Mouse (Mus musculus): ENCODE measurements around the gene Trak1. TPM values are rescaled to one million over a fixed set of nuclear protein-coding genes. Genes with fewer than 3 reads are reported as not detected.

Trak1 gene
- total RNA-seq, 2 experiments from 2014 or later: 230 to 235 TPM

DNA sequence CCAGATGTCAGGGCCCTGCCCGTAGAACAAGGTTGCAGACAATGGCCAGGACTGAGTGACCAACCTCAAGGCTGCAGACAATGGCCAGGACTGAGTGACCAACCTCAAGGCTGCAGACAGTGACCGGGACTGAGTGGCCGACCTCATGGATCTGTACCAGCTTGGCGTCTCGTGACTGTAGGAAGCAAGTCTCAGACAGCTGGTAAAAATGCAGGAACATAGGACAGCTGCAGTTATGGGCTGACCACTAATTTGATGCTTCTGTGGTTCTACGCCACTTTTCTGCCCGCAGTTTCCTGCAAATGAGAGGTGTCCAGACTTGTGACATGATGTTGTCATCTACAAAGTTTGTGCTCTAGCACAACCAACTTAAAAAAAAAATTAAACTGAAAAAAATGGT is 4.1 kb upstream of the Trak1 start:
- no peak for DNase-seq (ENCODE audit: low spot score in 2 of 2)

DNA sequence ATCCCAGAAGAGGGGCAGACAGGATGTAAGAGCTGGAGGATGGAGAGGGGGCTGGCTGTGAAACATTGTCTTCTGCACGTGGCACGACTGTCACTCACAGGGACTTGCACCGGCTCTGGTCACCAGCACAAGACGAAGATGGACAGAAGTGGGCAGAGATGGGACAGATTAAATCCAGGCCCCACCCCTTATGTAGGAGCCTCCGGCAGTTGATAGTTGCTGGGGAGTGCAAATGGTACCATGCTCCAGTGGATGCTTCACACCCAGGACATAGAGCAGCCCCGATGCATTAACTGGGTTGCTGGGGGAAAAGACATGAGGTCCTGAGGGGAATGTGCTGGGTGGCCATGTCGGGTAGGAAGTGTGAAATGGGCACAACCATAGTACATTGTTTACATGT is 2.1 kb upstream of the Trak1 start:
- no peak for DNase-seq (ENCODE audit: low spot score in 2 of 2)

DNA sequence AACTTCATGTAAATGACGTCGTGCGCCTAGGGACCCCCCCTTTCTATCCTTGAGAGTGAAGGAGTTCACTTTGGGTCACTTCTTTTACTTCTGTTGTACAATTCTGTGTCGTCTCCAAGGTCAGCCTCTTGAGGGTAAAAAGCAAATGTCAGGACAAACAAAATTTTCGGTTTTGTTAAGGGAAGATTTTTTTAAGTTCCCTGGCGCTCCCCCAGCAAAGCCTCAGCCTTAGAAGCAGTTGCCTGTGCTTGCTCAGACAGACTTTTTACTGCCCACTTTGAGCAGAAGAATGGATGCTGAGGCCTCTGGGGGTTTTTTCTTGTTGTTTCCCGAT is 730 bp downstream of the Trak1 start:
- DNase-seq (ENCODE audit: low spot score in 2 of 2): no peak

DNA sequence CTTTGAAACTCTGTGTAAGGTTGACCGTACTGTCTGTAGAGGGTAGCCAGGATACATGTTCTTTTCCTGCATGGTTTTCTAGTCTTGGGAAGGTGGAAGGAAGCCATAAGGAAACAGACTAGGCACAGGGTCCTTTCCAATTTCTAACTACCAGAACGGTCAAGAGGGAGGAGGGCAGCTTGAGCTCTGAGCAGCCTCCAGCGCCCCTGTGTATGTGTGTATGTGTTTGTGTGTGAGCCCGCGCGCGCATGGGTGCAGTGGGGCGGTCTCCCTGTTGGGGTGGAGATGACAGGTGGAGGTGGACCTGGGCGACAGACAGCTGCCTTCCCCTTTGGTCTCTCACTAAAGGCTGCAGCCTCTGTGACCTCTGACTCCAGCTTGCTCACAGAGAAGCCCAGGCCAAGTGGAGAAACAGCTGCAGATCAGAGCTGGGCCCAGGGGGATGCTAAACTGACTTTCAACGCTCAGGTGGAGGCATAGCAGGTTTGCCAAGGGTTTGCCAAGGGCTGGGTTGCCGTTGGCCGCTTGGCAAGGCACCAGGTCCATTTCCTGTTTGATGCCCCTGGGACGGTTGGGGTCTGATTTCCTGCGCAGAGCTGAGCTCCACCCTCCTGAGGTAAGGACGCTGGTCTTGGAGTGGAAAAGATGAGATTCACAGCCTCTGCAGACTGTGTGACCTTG is 1.2 kb downstream of the Trak1 start:
- no peak for DNase-seq (ENCODE audit: low spot score in 2 of 2)

DNA sequence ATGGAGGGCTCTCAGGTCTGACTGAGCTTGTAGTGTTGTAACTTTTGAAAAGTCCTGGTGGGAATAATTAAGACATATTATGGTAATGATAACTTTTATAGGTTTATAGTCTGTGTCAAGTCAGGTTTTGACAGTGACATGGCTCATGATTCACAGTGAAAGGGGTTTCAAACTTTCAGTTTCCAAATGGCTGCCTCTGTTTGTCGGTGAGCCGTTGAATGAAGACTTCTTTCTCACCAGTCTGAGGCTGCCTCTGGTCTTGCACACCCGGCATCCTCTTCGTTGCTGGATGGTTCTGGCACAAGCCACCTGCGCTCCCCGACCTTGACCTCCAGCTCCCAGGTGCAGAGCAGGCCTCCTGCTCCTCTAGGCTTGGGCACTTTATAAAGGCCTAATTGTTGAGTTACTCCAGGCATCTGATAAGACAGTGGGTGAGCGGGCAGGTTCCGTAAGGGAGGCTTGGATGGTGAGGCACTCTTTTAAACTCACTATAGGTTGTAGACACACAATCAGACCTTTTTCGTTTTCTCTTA is 2.0 kb downstream of the Trak1 start:
- no peak for DNase-seq (ENCODE audit: low spot score in 2 of 2)

DNA sequence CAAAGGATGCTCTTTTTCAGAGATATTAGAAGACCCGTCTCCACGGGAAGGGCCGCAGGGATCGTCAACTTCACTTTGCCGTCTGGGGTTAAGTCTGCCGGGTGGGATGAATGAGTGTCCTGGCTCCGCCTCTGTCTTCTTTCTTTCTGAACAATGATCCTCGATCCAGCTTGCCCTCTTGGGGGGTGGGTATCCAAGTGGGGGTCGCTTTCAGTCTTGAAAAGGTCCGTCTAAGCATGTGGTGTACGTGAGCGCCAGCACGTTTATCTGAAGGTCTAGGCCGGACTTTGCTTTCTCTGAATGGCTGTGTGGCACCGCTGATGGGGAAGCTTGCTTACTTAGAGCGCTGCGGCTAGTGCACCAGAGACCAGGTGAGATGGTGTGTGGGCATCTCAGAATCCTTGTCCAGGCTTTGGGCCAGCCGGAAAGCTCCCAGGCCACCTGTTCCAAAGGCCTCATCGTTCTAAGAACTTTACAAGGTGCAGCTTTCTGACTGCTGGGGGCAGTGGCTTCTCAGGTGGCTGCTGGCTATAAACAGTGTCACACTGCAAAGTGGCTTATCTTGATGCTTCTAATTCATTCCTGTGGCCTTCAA is 2.8 kb downstream of the Trak1 start:
- DNase-seq (ENCODE audit: low spot score in 2 of 2): no peak

DNA sequence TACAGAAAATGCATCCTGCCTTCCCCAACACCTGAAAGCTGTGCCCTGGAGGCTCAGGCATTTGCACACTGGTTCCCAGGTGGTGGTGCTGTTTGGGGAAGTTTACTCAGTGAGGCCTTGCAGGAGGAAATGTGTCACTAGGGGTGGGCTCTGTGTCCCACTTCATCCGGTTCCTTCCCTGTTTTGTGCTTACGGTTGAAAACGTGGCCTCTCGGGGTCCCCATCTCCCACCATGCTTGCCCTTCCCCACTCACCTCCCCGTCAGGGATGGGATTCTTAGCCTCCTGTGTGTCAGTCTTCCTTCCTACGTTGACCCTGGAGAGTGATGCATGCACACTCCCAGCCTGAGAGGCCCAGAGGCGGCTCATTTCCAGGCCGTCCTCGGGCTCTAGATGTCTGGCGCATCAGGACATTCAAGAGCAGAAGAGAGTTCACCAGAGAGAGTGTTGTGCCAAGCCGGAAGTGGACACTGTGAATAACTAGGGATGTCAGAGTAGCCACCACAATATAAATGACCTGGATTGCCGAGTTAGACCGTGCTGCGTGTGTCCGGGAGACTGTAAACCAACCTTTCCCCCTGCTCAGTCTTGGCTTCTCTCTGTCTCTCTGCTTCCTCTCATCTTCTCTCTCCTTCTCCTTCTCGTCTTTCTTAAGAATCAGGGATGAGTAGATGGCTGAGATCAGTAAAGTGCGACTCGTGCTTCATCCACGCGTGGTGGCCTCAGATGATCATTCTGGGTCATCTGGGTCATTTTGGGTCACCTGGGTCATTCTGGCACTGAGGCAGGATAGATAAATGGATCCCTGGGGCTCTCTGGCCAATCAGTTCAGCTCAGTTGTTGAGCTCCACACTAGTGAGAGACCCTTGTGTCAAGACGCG is 4.0 kb downstream of the Trak1 start:
- no peak for DNase-seq (ENCODE audit: low spot score in 2 of 2)

DNA sequence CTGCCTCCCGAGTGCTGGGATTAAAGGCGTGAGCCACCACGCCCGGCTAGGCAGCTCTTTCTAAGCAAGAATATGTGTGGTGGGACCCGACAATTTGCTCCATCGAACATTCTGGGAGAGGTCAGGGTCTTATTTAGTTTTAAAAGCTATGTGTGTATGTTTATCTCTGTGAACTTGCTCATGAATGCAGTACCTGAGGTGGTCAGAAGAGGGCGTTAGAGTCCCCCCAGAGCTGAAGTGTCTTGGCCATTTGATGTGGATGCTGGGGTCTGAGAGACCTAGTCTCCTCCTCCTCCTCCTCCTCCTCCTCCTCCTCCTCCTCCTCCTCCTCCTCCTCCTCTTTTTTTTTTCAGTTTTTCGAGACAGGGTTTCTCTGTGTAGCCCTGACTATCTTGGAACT is 5.2 kb downstream of the Trak1 start:
- DNase-seq (ENCODE audit: low spot score in 2 of 2): no peak

DNA sequence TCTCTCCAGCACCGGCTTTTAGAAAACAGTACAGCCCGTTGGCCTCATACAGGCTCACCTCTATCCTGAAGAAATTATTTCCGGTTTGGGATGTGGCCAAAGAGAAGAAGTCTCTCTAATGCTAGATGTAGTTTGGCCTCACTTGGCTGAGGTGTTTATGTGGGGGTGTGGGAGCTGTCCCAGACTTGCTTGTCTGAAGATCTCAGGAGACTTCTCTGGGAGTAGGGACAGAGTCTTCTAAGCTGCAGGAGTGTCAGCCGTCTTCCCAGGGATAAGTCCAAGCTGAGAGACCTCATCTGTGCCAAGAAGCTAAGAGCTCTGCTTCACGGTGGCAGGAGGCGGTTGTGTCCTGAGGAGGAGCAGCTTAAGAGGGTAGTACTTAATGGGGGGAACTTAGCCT is 5.8 kb downstream of the Trak1 start:
- no peak for DNase-seq (ENCODE audit: low spot score in 2 of 2)

DNA sequence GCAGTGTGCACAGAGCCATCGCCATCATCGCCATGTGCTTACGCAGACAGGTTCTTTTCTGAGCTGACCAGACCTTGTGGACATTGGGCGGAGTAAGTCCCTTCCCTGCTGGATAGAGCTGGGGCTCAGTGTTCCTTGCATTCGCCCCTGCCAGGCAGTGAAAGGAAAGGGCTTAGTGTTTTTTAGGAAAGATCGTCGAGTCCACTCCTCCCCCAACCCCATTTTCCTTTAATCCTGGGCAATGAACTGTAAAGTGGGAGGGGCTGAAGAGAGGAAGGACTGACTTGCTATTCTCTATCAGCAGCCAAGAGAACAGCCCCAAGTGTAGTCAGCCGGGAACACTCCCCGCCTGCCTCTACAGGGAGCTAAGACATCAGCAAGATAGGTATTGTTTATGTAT is 6.4 kb downstream of the Trak1 start:
- no peak for DNase-seq (ENCODE audit: low spot score in 2 of 2)

DNA sequence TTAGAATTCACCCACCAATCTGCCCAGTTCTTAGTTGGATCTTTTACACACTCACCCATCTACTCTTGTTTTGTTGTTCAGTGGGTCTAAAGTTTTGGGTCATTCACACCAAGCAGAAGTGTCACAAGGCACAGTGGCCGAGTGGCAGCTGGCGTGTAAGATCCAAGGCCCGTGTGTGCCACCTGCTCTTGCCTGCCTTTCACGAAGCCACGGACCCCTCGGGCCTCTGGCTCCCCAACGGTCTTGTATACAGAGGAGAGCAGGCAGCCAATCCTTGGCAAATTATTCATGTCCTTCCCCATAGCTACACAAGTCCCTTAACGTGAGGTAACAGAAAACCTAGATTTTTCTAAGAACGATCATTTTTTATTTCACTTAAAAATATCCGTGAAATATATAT is 7.2 kb downstream of the Trak1 start:
- DNase-seq (ENCODE audit: low spot score in 2 of 2): no peak

DNA sequence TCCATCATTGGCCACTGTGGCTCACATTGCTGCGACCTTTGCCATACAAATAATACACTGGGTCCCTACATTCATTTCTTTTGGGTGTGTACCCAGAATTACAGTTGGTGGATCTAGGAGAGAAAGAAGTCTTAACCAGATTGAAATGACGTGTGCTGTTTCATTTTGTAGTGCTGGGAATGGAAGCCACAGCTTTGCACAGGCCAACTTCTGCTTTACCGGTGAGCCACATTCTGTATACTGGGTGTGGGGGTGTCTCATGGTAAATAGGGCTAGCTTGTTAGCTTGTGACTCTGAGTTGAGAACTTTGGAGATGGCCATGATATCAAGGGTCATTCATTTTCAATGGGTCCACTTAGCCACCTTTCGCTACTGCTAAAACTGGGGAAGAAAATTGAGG is 8.2 kb downstream of the Trak1 start:
- DNase-seq (ENCODE audit: low spot score in 2 of 2): no peak

DNA sequence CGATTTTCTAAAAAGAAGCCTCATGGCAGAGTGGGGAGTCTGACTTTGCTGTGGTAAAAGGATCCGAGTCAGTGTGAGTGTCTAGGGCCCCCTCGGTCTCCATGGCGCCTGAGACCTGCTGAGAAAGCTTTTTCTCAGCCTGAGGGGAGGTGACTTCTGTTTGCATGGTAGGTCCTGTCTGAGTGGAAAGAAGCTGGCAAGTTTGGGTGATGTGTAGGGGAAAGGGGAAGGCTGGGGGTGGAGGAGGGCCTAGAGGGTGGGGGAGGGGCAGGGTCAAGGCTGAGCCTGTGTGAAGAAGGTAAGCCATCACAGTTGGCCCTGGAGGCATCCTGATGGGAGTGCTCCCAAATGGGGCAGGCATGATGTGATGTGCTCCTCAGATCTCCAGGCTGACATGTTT is 12.0 kb downstream of the Trak1 start:
- DNase-seq (ENCODE audit: low spot score in 2 of 2): no peak

DNA sequence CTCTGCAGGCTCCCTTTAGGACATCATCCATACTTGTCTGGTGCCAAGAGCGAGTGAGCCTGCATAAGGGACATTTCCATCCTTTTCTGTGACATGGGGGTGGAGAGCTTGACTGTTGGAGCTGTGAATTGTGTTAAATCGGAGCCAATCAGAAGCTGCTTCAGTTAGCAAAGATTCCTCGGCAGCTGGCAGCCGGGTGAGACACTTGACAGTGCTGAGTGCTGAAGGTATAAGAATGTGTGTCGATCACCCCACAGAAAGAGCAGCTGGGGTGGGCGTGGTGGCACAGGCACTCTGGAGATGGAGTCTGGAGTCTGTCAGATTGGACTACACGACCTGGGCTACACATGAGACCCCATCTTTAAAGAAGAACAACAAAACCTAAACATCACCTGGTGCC is 13.2 kb downstream of the Trak1 start:
- no peak for DNase-seq (ENCODE audit: low spot score in 2 of 2)

DNA sequence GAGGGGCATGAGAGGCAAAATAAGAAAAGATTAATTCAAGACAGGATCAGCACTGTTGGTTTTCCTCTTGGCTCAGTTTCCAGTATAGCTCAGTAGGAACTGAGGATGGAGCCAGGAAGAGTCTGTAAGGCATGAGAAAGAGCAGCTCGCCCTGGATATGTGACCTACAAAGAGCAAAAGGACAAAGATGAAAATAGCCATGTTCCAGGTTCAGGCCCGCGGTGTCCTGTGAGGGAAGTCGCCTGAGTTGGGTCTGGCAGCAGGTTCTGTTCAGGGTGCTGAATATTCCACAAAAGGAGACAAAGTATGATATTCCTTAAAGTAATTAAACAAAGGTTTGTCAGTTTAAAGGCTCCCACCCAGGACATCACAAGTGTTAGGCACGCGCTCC is 14.5 kb downstream of the Trak1 start:
- DNase-seq (ENCODE audit: low spot score in 2 of 2): no peak

DNA sequence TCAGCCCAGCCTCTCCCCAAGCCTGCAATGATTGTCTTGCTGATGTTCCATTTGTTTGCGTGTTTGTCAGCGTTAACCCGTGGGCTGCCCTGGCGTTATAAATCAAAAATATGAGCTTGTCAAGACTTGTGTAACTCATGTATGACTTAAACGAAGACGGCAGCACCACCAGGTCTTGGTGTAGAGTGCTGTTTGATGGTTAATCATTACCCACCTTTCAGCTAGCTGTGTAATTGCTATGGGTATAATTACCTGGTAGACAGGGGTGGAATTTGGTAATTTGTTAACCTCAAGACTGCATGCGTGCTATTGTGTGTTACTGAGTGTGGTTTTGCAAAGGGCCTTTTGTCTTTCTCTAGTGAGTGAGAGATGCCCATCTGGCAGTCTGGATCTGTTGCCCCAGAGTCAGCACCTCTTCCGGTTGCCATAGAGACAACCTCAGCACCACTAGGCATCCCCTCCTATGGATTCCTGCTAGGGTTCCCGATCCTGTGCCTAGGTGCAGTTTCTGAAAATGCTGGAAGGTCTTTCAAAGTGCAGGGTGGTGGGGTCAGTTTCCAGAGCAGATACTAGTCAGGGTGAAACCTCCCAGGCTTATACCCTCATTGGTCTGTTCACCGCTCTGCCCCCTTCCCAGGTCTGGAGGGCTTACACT is 15.1 kb downstream of the Trak1 start:
- DNase-seq (ENCODE audit: low spot score in 2 of 2): no peak

DNA sequence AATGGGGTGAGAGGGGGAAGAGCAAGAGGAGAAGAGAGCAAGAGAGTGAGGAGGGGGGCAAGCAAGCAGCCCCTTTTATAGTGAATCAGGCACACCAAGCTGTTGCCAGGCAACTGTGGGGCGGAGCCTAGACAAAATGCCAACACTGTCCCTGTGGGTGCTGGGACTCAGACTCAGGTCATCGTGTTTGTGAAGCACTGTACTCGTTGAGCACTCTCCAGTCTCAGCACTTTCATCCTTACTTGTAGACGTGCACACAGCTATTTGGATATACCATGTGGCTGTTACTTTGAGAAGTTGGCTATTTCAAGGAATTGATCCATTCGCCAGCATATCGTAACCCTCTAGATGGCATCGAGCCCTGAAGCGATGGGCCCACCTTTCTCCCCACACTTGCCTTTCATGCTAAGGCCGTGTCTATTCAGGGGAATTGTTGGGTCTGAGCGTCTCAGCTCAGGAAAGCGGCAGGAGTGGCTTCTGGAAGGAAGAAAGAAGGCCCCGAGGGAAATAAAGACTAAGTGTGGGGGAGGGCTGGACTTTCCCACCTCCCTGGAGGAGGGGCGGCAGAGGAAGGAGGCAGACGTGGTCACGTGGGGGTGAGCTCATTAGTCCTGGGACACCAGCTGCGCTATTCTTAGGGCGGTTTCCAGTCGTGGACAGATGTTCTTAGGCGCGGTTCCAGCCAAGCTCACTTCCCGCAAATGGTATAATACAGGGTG is 16.5 kb downstream of the Trak1 start:
- DNase-seq (ENCODE audit: low spot score in 2 of 2): no peak

DNA sequence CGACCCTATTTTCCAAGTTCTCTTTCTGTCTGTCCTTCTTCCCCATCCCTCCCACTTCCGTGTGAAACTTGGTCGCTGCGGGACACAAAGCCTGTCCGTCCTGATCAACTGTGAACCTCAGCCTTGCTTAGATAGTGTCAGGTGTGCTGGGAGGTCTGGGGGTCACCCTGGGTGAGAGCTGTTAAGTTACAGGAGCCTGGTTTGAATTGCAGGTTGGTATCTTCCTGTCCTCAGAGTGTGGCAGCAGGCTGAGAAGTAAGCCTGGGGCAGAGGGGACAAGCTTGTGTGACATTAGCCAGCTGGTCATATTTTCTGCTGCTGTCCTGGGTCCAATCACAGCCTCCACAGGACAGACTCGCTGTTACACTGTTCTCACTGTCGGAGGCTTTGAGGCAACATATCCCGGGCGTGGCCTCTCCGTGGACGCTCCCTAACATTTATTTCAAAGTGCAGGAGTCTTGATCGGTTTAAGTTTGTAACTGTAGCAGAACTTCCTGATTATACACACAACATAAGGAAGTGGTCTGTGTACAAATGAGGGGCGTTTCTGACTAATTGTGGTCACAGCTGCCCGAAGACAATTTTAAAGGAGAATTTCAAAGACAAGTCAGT is 17.3 kb downstream of the Trak1 start:
- no peak for DNase-seq (ENCODE audit: low spot score in 2 of 2)

DNA sequence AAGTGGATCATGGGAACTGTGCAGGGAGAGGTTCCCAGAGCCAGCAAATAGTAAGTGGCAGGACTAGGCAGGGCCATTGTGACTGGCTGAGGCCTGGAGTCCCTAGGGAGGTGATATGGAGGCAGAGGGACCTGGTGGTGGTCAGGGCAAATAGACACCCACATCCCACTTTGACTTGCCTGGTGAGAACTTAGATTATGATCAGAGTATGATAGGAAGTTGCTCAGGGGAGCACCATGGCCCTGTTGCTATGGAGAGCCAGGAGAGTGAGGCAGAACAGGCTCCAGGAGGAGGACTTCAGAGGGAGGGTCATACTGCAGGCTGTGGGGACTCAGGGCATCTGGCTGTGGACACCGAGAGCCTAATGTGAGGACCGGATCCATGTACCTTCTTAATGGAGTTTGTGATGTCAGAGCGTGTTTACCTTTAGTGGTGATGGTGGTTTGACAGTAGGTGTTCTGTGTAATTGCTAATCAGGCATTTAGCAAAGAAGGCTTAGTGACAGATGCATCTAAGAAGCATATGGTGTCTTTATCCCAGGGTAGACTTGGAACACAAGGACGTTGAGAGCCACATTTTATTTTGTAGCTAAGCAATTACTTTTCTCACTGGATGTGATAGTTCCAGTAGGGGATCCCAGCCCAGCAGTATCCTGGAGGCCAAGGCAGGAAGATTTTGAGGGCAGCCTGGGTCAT is 18.7 kb downstream of the Trak1 start:
- no peak for DNase-seq (ENCODE audit: low spot score in 2 of 2)
